Mouse (Mus musculus): ENCODE measurements around the gene Krt32. TPM values are rescaled to one million over a fixed set of nuclear protein-coding genes. Genes with fewer than 3 reads are reported as not detected.

The Krt32 gene
- total RNA-seq, 2 experiments from 2014 or later: not detected

- no peak for DNase-seq
- intact Hi-C loops (cut with DNase I): no loop called here
Measured at GRCm38 (mm10) chr11:100055686-100056655, 32.1 kb downstream of the Krt32 start.

- DNase-seq: no peak
- intact Hi-C loops (cut with DNase I): no loop called here
Measured at GRCm38 (mm10) chr11:100050451-100050850, 37.6 kb downstream of the Krt32 start, which contains the start of gene Krt31. Gene Krt31 (minus strand): TSS chr11:100050551.

GRCm38 (mm10) chr11:100047193-100047592 is 40.8 kb downstream of the Krt32 start:
- intact Hi-C loops (cut with DNase I): no loop called here
- no peak for DNase-seq

- intact Hi-C loops (cut with DNase I): no loop called here
Measured at GRCm38 (mm10) chr11:100046303-100046866, 41.6 kb downstream of the Krt32 start.

GRCm38 (mm10) chr11:100041454-100041853 is 46.6 kb downstream of the Krt32 start, which contains the start of gene Krt34:
Gene Krt34 (minus strand): TSS chr11:100041554.
- intact Hi-C loops (cut with DNase I): no loop called here
- no peak for DNase-seq

More at GRCm38 (mm10) chr11:100046303-100046866, 41.6 kb downstream of the Krt32 start:
- no peak for DNase-seq

Other genes with a start within 250 kb of the Krt32 start
- gene Krtap4-16, start 236.6 kb downstream of the Krt32 start, total RNA-seq (2021): not detected
- not detected for gene Gm11568, start 230.3 kb downstream of the Krt32 start, total RNA-seq (2021)
- gene Gm11559, start 223.8 kb downstream of the Krt32 start, total RNA-seq (2021): not detected
- gene Krtap9-1, start 214.8 kb downstream of the Krt32 start, total RNA-seq (2021): not detected
- gene Gm11567, start 209.0 kb downstream of the Krt32 start, total RNA-seq (2021): not detected
- not detected for gene Krtap31-1, start 180.3 kb downstream of the Krt32 start, total RNA-seq (2021)
- gene Gm11565, start 173.5 kb downstream of the Krt32 start, total RNA-seq (2021): not detected
- gene Krtap31-2, start 151.9 kb downstream of the Krt32 start, total RNA-seq (2021): not detected
- not detected for gene Krtap9-5, start 139.8 kb downstream of the Krt32 start, total RNA-seq (2021)
- not detected for gene Krtap29-1, start 109.2 kb downstream of the Krt32 start, total RNA-seq (2021)
- gene Krtap16-1, start 101.6 kb downstream of the Krt32 start, total RNA-seq (2021): not detected
- gene Krtap17-1, start 94.2 kb downstream of the Krt32 start, total RNA-seq (2021): not detected
- gene Krt33a, start 72.0 kb downstream of the Krt32 start, total RNA-seq (2021): not detected
- not detected for gene Krt33b, start 58.4 kb downstream of the Krt32 start, total RNA-seq (2021)
- gene Krt34, start 46.7 kb downstream of the Krt32 start, total RNA-seq (2021): not detected
- gene Krt31, start 37.7 kb downstream of the Krt32 start, total RNA-seq (2021): not detected
- not detected for gene Krt35, start 8.0 kb upstream of the Krt32 start, total RNA-seq (2021)
- not detected for gene Krt36, start 17.4 kb upstream of the Krt32 start, total RNA-seq (2021)
- not detected for gene Krt13, start 33.3 kb upstream of the Krt32 start, total RNA-seq (2021)
- not detected for gene Krt15, start 47.7 kb upstream of the Krt32 start, total RNA-seq (2021)
- gene Krt19, start 60.4 kb upstream of the Krt32 start, total RNA-seq (2021): 10 to 100 TPM in 1 of 2 experiments, 1 to 10 TPM in 1; 6.0 to 10.2 TPM
- gene Krt9, start 105.0 kb upstream of the Krt32 start, total RNA-seq (2021): not detected
- gene Krt14, start 119.3 kb upstream of the Krt32 start, total RNA-seq (2021): under 1 TPM; 0.19 to 0.61 TPM
- gene Krt16, start 160.7 kb upstream of the Krt32 start, total RNA-seq (2021): not detected
- not detected for gene Krt17, start 172.8 kb upstream of the Krt32 start, total RNA-seq (2021)
- not detected for gene Krt42, start 181.6 kb upstream of the Krt32 start, total RNA-seq (2021)
- gene Eif1, start 231.7 kb upstream of the Krt32 start, total RNA-seq (2021): 1,000 to 10,000 TPM; 1,603 to 1,774 TPM
- not detected for gene Gast, start 246.2 kb upstream of the Krt32 start, total RNA-seq (2021)